Mouse (Mus musculus): ENCODE data around the gene Sec22a. TPM values are rescaled to one million over a fixed set of nuclear protein-coding genes. Genes with fewer than 3 reads are reported as not detected.

The Sec22a gene
- total RNA-seq, 2 experiments from 2014 or later, result 4.0 to 6.1 TPM

DNA sequence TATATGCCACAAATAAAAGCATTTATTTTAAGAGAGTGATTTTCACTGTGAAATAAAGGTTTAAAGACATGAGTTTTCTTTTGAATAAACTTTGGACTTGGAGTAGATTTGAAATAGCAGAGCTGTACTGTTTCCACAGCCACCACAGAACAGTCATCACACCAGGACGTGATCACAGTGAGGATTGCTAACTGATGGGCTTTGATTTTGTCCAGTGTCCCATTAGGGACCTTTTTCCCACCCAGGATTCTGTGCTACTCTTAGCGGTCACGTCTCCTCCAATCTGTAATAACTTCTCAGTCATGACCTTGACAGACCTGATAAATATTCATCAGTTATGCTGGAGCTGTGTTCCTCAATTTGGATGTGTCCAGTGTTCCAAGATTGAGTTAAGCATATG is 48.2 kb downstream of the Sec22a start:
- DNase-seq, result no peak
- intact Hi-C loops (cut with DNase I), result loop anchor here (10.0 kb wide), 1 partner anchor 389 kb away; no protein-coding TSS in a partner anchor

DNA sequence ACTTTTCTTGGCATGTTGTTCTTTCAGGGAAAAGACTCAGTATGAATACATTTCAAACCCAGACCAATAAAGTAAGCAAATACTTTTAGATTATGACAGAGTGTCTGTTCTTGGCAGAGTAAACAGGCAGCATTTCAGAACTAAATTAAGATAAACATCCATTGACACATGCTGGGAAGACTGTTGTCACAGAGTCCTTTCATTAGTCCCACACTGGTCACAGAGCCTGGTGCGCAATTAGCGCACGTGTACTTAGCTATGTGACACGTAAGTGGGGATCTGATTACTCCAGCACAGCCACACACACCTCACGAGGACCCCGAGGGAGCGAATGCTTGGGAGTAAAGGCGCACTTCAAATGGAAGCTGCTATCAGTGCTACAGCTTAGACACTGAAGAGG is 52.1 kb downstream of the Sec22a start:
- no peak for DNase-seq
- intact Hi-C loops (cut with DNase I), result loop anchor here (10.0 kb wide), 1 partner anchor 393 kb away; no protein-coding TSS in a partner anchor

DNA sequence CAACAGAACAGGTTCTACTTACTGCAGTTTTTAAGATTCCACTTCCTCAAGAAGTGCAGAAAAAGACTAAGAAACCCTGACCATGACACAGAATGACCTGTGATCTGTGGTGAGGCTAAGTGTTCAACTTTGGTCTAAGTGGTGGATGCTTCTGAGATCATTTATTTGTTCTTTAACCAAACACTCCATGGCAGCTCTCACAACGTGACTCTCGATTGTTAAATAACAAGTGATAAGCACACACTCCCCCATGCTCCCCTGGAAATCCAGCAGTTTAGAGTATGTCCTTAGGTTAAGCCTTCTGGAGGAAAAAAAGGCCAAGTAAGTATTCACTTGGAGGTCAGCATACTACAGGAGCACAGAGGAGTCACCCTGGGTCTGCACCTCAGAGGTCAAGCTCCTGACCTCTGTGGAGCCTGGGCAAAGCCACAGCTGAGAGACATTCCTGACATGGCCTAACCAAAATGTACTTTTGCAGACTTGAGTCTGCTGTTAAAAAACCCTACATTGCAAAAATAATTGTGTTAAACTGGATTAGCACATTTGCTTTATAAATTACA is 53.1 kb downstream of the Sec22a start:
- intact Hi-C loops (cut with DNase I), result loop anchor here (10.0 kb wide), 1 partner anchor 394 kb away; no protein-coding TSS in a partner anchor
- DNase-seq, result no peak

DNA sequence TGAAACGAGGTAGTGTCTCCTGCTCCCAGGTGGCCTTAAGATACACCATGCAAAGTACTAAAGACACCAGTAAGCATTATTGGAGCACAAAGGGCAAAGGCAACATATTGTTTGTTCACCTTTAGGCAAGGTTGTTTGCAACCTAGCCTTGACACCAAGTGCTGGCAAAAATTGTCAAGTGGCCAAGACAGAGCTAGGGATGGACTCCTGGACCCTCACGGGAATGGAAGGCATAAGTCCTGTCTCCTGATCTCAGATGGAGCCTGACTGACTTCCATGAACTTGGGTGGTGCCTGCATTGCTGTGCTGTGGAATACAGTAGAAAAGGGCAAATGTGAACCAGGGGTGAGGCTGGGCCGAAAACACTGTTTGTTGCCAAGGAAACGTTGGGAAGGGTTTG is 54.1 kb downstream of the Sec22a start:
- DNase-seq, result no peak
- intact Hi-C loops (cut with DNase I), result loop anchor here (10.0 kb wide), 1 partner anchor 395 kb away; no protein-coding TSS in a partner anchor

DNA sequence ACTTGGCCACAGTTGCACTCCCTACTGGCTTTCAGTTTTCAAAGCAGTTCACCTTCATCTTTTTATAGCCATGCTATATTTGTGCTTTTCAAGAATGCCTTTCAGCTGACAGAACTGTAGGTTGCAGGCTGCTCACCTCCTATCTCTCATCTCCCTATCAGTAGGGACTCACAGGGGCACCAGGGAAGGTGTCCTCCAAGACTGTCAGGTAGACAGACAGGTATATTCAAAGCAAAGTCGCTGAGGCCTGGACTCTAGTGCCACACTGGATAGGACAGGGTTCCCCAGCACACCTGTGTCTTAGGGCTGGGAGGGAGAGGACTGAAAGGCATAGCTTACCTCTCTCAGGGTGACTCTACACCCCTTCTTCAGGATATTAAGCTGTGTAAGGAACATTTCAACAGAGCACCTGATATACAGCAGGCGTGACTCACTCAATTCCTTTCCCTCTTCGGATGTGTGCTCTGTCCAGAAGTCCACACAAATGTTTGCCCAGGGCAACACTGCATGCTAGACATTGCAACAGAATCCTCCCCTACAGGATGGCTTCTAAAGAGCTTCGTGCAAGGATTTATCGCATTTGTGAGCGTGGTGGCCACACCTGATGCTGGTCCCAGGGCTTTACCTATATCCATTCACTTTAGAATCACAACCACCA is 55.1 kb downstream of the Sec22a start:
- intact Hi-C loops (cut with DNase I), result no loop called here
- no peak for DNase-seq

DNA sequence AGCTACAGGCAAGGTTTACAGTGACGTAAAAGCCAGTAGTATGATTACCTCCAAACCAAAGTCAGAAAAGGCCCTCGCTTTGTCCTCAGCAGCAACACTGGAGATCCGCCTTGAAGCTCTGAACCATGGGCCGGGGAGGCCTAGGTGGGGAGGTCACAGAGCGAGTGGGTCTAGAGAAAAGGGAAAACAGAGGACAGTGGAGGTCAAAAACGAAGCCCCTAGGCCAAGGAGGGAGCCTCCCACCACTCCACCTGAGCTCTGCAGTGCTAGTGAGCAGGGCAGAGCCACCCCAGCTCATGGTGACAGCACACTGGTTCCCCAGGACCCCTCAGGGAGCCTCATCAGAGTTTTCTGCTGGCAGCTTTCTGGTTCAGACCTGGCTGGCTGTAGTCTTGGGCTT is 55.7 kb downstream of the Sec22a start:
- no peak for DNase-seq
- intact Hi-C loops (cut with DNase I), result no loop called here

DNA sequence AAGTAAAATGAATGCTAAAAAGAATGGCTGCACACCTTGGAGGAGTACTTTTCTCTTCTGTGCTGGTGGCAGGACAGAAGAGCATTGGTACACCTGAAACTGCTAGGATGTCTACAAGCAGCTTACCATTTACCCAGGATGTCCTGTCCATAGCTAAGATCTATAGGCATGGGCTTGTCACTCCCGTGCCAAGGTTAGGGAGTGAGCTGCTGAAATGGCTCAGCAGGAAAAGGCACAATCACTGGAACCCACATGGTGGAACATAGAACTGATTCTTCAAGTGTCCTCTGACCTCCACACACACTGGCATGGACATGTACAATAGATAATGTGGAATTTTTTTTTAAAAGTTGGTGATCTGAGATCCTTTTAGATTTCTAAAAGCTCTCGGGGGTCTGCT is 56.4 kb downstream of the Sec22a start:
- intact Hi-C loops (cut with DNase I), result no loop called here
- DNase-seq, result no peak

DNA sequence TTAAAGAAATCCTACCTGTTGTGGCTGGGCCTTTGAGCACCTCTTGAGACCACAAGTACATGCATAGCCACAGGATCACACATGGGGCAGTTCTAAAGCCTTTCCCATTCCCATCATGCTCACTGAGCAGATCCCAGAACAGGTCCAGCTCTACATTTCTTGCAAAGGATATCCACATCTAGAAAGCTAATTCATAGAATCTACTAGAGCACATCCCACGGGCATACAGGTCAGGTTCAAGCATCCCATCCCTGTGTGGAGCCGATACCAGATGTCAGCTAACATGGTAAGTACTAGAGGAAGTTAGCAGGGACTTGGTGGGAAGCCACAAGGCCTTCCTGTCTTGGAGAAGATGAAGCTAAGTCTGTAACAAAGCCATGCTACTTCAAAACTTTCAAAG is 57.1 kb downstream of the Sec22a start:
- intact Hi-C loops (cut with DNase I), result no loop called here

DNA sequence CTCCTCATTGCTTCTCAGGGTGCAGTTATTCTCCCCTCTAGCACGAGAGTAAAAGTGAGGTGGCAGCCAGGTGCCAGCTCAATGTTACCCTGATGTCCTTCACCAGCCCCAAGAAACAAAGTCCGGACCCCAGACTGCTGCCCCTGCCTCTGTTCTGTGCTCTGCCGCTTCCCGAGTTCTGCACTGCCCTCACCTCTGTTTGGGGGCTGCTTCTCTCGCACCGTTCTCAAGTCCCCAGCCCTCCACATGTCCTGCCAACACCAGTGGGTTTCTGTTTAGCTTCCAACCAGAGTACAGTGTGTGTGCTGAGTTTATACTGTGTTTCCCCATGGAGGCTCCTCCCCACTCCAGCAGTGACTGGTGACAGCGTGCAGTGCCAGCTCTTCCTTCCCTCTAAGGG is 58.5 kb downstream of the Sec22a start:
- intact Hi-C loops (cut with DNase I), result no loop called here
- DNase-seq, result no peak

More for the DNA sequence above, 57.1 kb downstream of the Sec22a start:
- DNase-seq, result no peak

DNA sequence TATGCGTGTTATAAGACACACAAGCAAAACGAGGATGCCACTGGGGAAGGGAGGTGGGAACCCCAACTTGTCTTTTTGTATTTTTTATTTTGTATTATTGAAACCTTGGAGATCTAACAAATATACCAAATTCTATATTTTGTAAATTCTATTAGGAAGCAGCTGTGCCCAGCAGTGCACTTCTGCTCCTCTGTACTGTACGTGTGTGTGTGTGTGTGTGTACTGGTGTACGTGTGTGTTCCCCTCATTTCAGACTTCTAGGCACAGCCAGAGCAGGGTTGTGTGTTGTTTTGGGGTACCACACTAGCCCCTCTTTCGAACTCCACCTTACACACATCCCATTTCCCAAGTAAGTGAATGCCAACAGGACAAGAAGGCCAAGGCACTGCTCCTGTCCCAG is 59.3 kb downstream of the Sec22a start:
- intact Hi-C loops (cut with DNase I), result no loop called here
- DNase-seq, result no peak

DNA sequence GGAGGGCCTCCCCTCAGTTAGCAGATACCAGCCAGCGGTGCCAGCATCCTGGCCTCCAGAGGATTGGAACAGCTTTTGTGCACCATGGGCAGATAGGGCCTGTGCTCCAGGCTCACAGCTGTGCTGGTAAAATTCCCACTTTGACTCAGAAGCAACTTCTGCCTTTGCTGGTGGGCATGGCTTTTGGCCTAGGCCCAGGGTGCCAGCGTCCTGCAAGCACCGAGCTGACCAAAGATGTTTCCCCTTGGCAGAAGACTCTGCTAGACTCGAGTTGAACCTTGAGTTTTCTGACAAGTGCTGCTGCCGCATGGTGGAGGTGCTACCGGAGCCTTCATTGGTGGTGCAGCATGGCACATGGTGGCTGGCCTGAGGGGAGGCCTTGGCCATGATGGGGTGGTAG is 60.0 kb downstream of the Sec22a start:
- intact Hi-C loops (cut with DNase I), result no loop called here
- DNase-seq, result no peak

DNA sequence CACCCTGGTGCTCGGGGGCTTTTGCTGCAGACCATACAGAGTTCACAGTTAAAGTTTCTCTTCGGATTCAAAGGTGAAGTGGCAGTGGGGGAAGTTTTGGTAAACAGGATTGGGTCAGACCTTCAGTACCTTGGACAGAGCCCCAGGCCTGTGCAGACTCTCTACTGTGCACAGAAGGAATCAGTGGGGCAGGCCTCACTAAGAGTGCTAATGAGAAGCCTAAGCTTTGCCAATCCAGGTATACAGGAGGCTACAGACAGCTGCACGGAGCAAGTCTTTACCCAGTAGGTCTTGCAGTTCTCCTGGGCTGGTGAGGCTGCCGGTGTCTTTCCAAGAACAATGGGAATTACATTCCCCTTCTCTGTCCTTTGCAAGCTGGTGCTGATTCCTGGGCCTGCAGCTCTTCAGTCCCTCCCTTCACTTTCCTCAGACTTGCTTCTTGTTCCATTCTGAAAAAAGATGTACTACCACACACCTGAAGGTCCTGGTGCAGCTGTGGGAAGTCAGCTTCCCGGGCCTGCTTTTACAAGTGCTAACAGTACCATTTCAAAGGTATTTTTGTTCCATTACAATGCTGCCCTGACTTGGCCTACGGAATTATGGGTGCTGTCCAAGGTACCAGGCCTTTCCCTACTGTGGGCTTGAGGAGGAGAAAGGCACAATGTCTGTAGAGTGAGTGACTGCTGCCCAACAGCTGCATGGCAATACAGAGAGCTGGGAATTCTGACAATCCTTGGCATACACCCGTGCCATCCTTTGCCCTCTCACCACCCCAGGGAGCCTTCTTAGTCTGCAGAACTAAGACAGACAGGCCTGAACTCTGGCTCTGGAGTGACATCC is 61.1 kb downstream of the Sec22a start:
- intact Hi-C loops (cut with DNase I), result no loop called here
- no peak for DNase-seq

DNA sequence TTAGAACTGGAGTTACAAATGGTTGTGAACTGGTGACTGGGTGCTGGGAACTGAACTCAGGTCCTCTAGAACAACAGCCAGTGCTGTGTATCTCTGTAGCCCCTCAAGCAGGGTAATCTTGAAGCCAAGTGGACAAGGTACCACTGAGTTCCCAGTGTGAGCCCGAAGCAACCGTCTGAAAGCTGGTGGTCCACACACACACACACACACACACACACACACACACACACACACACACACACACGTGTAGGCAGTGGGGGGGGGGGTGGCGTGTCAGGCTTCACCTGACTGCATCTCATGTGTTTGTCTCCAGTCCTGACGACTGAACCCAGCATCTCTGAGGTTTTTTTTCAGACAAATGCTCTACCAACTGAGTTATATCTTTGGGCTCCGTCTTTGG is 63.6 kb downstream of the Sec22a start:
- no peak for DNase-seq
- intact Hi-C loops (cut with DNase I), result no loop called here

DNA sequence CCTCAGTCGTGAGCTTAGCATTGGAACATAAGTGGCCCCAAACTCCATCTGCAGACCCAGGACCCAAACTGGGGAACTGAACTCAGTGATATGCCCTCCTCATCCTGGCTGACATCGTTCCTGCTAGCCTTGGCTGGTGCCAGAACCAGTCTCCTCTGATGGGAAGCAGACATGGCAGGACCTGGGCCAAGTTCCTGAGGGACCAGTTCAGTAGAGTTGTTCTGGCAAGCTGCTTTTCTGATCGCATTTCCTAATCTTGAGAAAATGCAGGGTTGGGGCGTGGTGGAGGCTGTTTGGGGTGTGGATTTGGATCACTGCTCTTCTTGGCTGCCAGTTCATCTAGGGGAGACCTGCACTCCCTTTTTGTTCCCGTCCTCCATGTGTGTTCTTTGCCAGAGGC is 65.9 kb downstream of the Sec22a start:
- DNase-seq, result peak in 1 of 2 experiments; percentile 14
- intact Hi-C loops (cut with DNase I), result no loop called here

DNA sequence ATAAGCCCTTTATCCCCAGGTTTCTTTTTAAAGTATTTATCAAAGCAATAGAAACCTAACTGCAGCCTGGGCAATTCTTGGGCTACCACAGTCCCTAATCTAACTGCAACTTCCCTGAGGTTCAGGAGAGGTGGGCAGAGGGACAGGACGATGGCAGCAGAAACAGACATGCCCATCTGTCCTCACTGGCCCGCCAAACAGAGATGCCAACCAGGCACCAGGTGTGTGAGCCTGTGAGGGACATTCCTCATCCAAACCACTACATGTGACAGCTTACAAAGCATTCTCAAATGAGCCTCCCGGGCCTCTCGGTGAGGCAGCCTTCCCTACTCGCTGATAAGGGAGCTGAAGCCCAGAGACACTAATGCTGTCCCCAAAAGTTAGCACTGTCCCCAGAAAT is 76.5 kb downstream of the Sec22a start:
- DNase-seq, result no peak
- intact Hi-C loops (cut with DNase I), result no loop called here

DNA sequence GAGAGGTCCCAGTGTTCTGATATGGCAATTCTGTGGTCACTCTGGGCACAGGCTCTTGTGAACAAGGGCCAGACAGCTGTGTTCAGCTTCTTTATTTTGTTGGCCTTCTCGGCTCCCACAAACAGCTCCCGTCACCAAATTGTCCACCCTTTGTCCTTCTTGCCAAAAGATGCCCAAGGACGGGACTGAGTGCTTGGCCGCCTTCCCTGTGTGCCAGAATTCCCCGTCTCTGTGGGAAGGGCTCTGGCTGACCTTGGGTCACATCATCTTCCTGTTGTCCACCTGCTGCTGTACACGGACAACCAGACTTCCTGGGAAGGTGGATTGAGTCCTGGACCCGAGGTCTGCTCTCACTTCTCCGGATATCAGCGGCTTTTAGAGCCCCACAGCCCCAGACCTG is 77.9 kb downstream of the Sec22a start:
- DNase-seq, result no peak
- intact Hi-C loops (cut with DNase I), result no loop called here

DNA sequence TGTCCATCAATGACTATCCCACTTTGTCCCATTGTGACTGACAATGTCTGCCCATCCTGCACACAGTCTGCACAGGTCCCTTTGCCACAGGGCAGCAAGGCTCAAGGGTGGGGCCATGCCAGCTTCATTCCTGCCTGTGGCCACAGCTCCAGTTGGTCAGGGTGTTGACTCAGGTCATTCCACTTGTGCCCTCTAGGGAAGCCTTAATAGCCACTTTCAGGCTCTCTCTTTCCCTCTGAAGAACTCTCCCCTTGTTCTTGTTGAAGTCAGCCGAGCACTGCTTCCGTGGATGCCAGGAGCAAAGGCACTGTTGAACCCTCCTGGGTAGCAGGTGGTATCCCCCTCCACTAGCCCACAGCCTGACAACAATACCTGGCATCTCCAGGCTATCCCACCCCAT is 81.3 kb downstream of the Sec22a start:
- intact Hi-C loops (cut with DNase I), result no loop called here
- no peak for DNase-seq

DNA sequence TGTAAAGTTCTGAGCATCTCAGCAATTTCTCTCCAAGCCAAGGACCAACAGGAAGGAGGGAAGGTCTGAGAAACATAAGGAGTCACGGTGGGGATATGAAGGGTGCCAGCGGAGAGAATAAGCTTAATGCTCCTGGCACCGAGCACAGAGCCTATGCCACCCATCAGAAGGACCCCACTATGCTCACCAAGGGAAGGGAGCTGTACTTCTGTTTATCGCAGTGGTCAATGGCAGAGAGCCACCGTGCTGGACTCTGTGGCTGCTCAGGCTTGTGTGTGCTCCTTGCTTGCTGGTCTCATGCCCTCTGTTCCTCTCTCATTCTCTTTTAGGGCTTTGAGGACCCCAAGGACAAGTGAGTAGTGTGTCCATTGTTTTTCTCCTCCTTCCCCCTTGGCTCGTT is 85.6 kb downstream of the Sec22a start:
- DNase-seq, result no peak
- intact Hi-C loops (cut with DNase I), result no loop called here

DNA sequence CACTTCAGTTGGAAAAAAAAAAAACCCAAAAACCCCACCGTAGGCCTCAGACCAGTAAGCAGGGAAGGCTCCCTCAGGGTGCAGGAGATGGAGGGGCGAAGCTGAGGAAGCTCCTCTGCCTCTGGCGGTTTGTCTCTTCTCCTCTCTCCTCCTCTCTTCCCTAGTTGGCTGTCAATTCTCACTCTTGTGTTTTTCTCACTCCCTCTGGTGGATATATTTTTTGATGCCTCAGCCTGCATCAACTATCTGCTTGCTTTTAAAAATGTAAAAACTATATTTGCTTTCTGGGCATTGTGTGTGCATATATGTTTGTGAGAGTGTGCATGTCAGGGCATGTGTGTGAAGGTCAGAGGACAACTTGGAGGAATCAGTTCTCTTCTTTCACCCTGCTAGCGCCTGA is 91.3 kb downstream of the Sec22a start:
- DNase-seq, result no peak
- intact Hi-C loops (cut with DNase I), result loop anchor here (5.0 kb wide), 1 partner anchor 115 kb away; no protein-coding TSS in a partner anchor

DNA sequence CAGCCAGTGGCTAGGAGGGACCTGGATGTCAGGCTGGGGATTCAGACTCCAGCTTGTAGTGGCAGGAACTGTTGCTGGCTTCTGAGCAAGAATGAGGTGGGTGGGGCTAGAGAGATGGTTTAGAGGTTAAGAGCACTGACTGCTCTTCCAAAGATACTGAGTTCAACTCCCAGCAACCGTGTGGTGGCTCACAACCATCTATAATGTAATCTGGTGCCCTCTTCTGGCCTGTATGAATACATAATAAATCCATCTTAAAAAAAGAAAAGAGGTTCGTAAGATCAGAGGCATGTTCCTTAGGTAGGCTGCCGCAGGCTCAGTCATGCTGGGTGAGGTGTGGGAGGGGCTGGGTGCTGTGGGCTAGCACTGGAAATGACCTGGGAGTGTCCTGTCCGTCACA is 92.1 kb downstream of the Sec22a start:
- DNase-seq, result no peak
- intact Hi-C loops (cut with DNase I), result loop anchor here (2.0 to 5.0 kb wide), 2 partner anchors 114 to 213 kb away; no protein-coding TSS in a partner anchor

DNA sequence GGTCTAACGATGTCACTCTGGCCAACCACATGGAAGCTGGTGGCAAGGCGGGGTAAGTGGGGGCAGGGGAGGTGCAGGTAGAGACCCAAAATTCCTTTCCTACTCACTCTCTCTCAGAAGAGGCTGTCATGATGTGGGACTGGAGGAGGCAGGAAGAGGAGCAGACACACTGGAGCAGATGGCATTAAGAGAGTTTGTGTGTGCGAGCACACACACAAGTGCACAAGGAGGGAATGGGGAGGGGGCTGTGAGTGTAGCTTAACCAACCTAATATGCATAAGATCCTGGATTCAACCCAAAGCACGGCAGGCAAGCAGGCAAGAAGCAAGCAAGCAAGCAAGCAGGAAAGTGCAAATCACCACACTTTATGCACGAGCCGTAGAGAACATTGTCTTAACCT is 92.8 kb downstream of the Sec22a start:
- DNase-seq, result no peak
- intact Hi-C loops (cut with DNase I), result loop anchor here (1.0 to 5.0 kb wide), 3 partner anchors 114 to 212 kb away; no protein-coding TSS in a partner anchor

Data from gastrocnemius, postnatal 36 days (tissue).